Mouse (Mus musculus): ENCODE data around the gene Igf2r.

- TF ChIP-seq CTCF (IDR thresholded peaks at IDR 0.05; ENCODE audit: control insufficient read depth, insufficient read depth, low read length) (no peak), POLR2A (IDR thresholded peaks at IDR 0.05; ENCODE audit: borderline replicate concordance, control insufficient read depth, low read depth, low read length) (no peak)
Observed at GRCm38 (mm10) chr17:12791079-12791406, 21.6 kb upstream of the Igf2r start.

All from bone marrow, adult 2 months (tissue).